Mouse (Mus musculus) cerebellum, adult 2 months (tissue): ENCODE measurements around the gene Bmp7. TPM values are rescaled to one million over a fixed set of nuclear protein-coding genes. Genes with fewer than 3 reads are reported as not detected.

Experiments used
- DNase-seq, 2 experiments: peaks; one replicate each; pipeline ENCODE4 v3.0.0; 2021
- H3K27ac ChIP-seq: fragments of 200-500 bp; 2 replicates; pipeline ENCODE4 v1.5.1; 2012; ENCODE audit warnings: low read length, control low read depth, inconsistent platforms; ENCODE audit not compliant: insufficient read depth
- H3K27me3 ChIP-seq: fragments of 200-500 bp; 2 replicates; pipeline ENCODE4 v1.6.1; 2012; ENCODE audit warnings: inconsistent platforms, mild to moderate bottlenecking, low read length, moderate library complexity; ENCODE audit not compliant: control insufficient read depth, insufficient read depth
- H3K4me1 ChIP-seq: fragments of 200-500 bp; 2 replicates; pipeline ENCODE4 v1.6.1; 2011; ENCODE audit warnings: low read length; ENCODE audit not compliant: control insufficient read depth, insufficient read depth
- H3K4me3 ChIP-seq: fragments of 200-500 bp; replicated peaks from 2 replicates; pipeline ENCODE3; 2011; ENCODE audit warnings: mild to moderate bottlenecking, low read depth, low read length, control low read depth; ENCODE audit not compliant: insufficient read depth
- CTCF ChIP-seq: fragments of 200-500 bp; IDR thresholded peaks from 2 replicates; pipeline ENCODE4 v1.5.1; 2011; ENCODE audit warnings: low read depth, mild to moderate bottlenecking, control low read depth, low read length, moderate library complexity, borderline replicate concordance; ENCODE audit not compliant: insufficient read depth
- POLR2A ChIP-seq: fragments of 200-500 bp; IDR thresholded peaks from 2 replicates; pipeline ENCODE4 v1.6.1; 2011; ENCODE audit warnings: low read length, control low read depth, borderline replicate concordance; ENCODE audit not compliant: insufficient read depth
- WGBS: fragments of 180-500 bp; shearing (Covaris S2); methylation state at CpG from one replicate; pipeline ENCODE4 v1.1.7; 2018; 5-methylcytosine and 5-hydroxymethylcytosine counted together
- polyA plus RNA-seq: library from polyadenylated mRNA; depleted of rRNA; stranded (reverse); fragments of >200 nt; gene quantifications from 2 replicates; pipeline ENCODE4 v1.2.3, GENCODE M21; 2012

The Bmp7 gene
- polyA plus RNA-seq, 1 experiment: 3.9 TPM

DNA sequence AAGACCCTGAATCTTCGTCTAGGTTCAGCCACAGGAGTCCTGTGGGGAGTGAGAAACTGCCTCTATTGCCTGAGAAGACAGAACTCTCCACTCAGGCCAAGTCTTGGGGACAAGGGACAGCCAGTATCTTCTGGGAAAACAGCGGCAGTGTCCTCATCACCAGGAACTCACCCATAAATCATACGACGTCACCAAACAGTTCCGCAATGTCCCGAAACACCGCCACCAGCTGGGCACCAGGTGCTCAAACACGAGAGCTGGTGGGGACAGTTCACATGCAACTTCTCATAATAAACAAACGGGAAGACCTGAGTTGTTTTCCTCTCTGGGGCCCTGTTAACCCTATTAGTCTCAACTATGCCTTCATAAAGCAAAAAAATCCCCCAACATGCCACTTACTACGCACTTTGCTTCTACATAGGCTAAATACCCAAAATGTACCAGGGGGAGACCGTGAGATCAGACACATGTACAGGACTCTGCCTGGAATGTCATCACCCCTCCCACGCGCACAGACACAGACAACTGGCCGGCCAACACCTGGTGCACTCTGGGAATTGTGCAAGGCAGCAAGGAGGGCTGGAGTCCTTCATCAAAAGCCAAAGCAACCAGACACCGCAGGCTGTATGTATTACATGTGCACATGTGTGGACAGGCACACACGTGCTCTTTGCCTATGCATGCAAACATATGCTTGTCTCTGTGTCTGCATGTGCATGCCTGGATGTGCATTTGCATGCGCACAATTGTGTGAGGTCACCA, 8.8 kb downstream of the Bmp7 start:
- WGBS: 83% methylated on average over 17 of the region's 17 CpGs
- DNase-seq: no peak
- peaks cover 3% of the 10 kb centered on the region; the same call in 1 of the 2 replicates for H3K27me3 ChIP-seq
- no peaks in the 10 kb centered on the region for H3K4me1 ChIP-seq
- TF ChIP-seq POLR2A (no peak), CTCF (no peak)
- no peak overlapping the region for H3K27ac ChIP-seq
- no peak overlapping the region for H3K4me3 ChIP-seq

DNA sequence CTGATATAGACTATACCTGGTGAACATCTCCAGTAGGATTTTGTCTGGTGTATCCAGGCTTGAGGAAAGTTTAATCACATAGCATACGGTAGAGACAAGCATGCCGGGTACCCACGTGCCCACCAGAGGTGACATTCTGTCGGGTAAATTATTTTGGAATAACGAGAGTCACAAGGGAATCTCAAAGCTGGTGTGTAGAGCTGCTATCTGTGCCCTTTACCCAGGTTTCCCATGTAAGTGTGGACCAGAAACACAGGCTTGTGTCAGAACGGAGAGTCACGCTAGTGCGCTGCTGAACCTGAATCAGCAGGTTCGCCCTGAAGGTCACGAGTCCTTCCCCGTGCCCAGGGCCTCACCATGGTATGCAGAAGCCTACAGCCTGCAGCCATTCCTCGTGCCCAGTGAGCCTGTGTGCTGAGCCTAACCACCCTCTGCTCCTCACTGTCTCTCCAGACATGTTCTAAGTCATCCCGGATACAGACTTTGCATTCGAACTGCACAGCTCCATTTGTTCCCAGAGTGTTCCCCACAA, 10.2 kb downstream of the Bmp7 start:
- Histone ChIP-seq H3K27ac (no peak overlapping the region), H3K4me3 (no peak overlapping the region), H3K4me1 (no peaks in the 10 kb centered on the region), H3K27me3 (peaks cover 3% of the 10 kb centered on the region; the same call in 1 of the 2 replicates)
- no peak for DNase-seq
- TF ChIP-seq POLR2A (no peak), CTCF (no peak)
- 83% methylated on average over 14 of the region's 14 CpGs for WGBS

DNA sequence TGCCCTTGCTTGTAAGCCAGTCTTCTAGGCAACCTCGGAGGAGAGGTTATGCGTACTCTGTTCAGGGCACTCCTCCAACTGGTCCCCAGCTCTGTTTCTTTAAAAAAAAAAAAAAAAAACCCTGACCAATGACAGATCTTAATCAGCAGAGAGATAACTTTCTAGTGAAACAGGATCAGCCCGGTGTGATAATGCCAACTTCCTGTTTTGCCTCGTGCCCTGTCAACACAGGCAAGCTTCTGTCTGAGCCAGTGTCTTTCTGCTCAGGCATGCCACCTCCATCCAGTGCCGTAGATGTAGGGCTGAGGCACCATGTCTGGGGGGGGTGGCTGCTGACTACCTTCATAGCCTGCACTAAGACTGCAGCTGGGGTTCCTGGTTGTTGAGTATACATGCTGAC, 12.5 kb downstream of the Bmp7 start:
- H3K27me3 ChIP-seq: no peaks in the 10 kb centered on the region
- no peak for DNase-seq
- H3K27ac ChIP-seq: no peak overlapping the region
- no peaks in the 10 kb centered on the region for H3K4me1 ChIP-seq
- no peak for TF ChIP-seq POLR2A
- TF ChIP-seq CTCF: no peak
- WGBS: 69% methylated on average over 5 of the region's 5 CpGs
- H3K4me3 ChIP-seq: no peak overlapping the region

DNA sequence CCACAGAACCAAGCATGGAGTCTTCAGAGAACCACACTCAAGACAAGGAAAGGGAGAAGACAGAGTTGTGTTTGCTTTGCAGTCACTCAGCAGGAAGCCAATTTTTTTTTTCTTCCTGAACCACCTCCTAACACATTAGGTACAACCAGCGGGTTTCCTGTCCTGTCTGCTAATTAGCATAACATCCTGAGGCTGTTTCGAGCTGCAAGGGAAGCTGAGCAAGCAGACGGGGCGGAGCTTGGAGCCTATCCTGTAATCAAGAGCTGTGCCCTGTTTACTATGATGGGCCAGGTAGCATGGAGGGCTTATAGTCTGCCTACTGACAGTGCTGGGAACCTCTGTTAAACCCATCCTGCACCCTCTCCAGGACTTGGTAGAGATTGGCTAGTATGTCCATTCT, 13.8 kb downstream of the Bmp7 start:
- TF ChIP-seq POLR2A (no peak), CTCF (no peak)
- WGBS: 86% methylated on average over 4 of the region's 4 CpGs
- Histone ChIP-seq H3K4me3 (no peak overlapping the region), H3K27me3 (no peaks in the 10 kb centered on the region), H3K27ac (no peak overlapping the region), H3K4me1 (no peaks in the 10 kb centered on the region)
- no peak for DNase-seq

DNA sequence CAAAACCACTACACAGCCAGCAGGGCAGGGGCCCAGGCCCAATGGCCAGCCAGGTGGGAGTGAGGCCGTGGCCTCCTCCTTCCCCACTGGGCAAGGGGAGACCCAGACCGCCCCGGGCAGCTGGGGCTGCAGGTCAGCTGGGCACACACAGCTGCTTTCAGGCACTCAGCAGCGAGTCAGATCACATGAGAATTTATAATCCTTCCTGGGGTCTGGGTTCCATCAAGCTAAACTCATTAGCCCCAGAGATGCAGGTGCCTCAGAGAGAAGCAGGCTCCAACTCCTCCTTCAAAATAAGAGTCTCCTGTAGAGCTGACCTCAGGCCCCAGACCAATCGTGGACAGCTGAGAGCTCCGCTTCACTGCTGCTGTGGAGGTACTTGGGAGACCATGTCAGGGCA, 15.2 kb downstream of the Bmp7 start:
- WGBS: 57% methylated on average over 6 of the region's 6 CpGs
- H3K4me1 ChIP-seq: no peaks in the 10 kb centered on the region
- no peak overlapping the region for H3K4me3 ChIP-seq
- H3K27me3 ChIP-seq: no peaks in the 10 kb centered on the region
- TF ChIP-seq CTCF (no peak), POLR2A (no peak)
- no peak overlapping the region for H3K27ac ChIP-seq
- no peak for DNase-seq

DNA sequence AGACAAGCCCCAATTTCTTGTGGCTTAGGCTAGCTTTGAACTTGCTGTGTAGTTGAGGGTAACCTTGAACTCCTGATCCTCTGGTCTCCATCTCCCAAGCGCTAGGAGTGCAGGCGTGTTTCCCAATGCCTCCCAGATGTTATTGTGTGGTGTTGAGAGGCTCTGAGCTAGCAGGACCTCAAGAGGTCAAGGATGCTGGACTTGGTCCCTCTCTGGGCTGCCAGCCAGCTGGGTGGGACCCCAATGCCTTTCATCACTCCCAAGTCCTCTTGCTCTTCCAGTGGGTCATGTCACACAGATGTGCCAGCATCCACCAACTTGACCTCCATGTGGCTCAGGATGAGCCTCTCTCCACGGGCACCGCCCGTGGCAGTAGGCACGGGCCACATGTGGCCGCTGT, 16.9 kb downstream of the Bmp7 start:
- TF ChIP-seq CTCF (no peak), POLR2A (no peak)
- no peaks in the 10 kb centered on the region for H3K4me1 ChIP-seq
- 81% methylated on average over 7 of the region's 7 CpGs for WGBS
- H3K27me3 ChIP-seq: no peaks in the 10 kb centered on the region
- no peak overlapping the region for H3K27ac ChIP-seq
- H3K4me3 ChIP-seq: no peak overlapping the region
- no peak for DNase-seq

DNA sequence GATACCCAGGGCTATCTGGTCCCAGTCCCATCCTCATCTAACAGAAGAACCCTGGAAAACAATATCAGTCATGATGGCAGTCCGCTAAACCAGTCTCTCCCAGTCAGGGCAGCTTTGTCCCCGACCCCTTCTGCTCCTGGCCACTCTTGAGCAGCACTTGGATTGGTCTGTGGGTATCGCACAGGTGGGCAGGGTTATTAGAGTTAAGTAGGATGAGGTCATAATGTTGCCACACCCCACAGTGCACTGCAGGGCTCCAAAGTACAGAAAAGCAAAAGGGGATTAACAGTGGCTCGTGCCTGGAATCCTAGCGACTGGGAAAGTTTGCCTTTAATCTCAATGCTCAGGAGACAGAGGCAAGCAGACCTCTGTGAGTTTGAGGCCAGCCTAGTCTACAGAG, 17.5 kb downstream of the Bmp7 start:
- no peak for DNase-seq
- Histone ChIP-seq H3K4me3 (no peak overlapping the region), H3K27ac (no peak overlapping the region), H3K4me1 (no peaks in the 10 kb centered on the region), H3K27me3 (no peaks in the 10 kb centered on the region)
- 74% methylated on average over 5 of the region's 5 CpGs for WGBS
- no peak for TF ChIP-seq POLR2A
- no peak for TF ChIP-seq CTCF

DNA sequence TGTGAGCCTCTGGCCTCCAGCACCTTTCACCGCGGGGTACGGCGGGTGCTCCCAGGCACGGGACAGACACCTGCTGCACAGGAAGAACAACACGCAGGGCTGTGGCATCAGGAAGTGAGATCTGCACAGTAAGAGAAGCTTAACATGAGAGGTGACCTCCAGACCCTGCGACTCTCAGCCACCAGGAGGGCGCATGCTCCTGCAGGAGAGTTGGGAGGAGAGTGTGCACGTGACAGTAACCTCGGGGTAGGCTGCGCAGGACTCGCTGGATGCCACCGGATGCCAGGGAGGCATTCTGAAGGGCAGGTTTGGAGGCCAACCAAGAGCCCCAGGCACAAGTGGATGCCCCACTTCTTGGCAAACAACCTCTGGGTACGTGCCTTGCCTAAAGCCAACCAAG, 26.1 kb downstream of the Bmp7 start:
- Histone ChIP-seq H3K4me3 (no peak overlapping the region), H3K27ac (no peak overlapping the region), H3K4me1 (no peaks in the 10 kb centered on the region), H3K27me3 (no peaks in the 10 kb centered on the region)
- 57% methylated on average over 14 of the region's 14 CpGs for WGBS
- TF ChIP-seq POLR2A (no peak), CTCF (no peak)
- no peak for DNase-seq

DNA sequence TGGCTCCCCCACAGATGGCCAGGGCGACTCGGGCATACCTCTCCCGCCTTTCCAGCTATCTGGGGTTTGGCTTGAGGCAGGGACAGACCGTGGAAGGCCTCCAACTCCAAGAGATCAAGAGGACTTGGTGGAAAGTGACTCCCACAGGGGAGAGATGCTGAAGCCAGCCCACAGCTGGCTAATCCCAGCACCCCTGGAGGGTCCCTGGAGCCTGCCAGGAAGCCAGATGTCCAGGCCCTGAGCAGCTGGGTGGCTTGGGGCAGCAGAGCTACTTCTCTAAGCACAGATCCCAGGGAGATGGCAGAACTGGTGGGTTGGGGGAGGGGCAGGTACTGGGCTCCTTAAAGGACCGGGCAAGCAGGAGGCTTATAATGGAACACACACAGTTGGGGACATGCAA, 28.4 kb downstream of the Bmp7 start:
- H3K27ac ChIP-seq: no peak overlapping the region
- TF ChIP-seq CTCF: no peak
- no peak for TF ChIP-seq POLR2A
- H3K4me3 ChIP-seq: no peak overlapping the region
- H3K4me1 ChIP-seq: no peaks in the 10 kb centered on the region
- no peaks in the 10 kb centered on the region for H3K27me3 ChIP-seq
- DNase-seq: no peak
- WGBS: 12% methylated on average over 5 of the region's 5 CpGs
